Mouse (Mus musculus): ENCODE data around the gene S100a3. TPM values are rescaled to one million over a fixed set of nuclear protein-coding genes. Genes with fewer than 3 reads are reported as not detected.

Gene S100a3
- 1.4 and 2.3 TPM in 2 replicates for total RNA-seq (2017)

GRCm38 (mm10) chr3:90560008-90560628 is at the start of gene S100a3:
S100a3 (plus strand) TSS chr3:90560578.
- ATAC-seq (ENCODE audit: extremely low read depth, insufficient number of reproducible peaks, low FRiP score, poor library complexity, severe bottlenecking) = no peak

GRCm38 (mm10) chr3:90512276-90512675 is 48.1 kb upstream of the S100a3 start:
- no peak for ATAC-seq (ENCODE audit: extremely low read depth, insufficient number of reproducible peaks, low FRiP score, poor library complexity, severe bottlenecking)

DNA sequence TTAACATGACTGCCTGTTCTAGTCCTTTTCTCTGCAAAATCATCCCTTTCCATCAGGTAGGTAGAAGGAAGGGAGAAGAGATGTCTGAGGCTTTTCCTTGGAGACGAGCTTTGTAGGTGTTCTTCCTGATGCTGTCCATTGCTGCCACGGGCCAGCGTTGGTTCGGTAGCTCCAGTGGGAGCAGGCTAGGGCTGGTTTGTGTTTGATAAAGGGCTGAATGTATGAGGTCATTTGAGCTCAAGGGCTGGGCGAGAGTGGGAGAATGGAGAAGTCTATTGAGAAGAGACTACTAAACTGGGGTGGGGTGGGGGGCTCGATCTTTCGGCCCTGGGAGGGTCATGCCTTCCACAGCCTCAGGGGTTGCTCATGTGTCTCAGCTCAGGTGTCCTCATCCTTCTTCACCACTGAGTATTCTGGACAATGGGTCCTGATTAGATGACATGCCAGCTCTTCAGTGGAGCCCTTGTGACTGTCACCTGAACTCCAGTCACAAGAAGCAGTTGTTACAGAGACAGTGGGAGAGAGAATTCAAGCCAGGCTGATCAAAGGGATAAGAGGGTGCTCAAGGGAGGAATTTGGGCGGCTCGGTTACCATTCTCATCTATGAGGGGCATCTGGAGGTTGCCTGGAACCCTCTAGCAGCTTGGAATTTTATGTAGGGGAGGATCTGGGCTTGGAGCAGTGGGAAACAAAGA is 47.3 kb upstream of the S100a3 start:
- no peak for ATAC-seq (ENCODE audit: extremely low read depth, insufficient number of reproducible peaks, low FRiP score, poor library complexity, severe bottlenecking)

DNA sequence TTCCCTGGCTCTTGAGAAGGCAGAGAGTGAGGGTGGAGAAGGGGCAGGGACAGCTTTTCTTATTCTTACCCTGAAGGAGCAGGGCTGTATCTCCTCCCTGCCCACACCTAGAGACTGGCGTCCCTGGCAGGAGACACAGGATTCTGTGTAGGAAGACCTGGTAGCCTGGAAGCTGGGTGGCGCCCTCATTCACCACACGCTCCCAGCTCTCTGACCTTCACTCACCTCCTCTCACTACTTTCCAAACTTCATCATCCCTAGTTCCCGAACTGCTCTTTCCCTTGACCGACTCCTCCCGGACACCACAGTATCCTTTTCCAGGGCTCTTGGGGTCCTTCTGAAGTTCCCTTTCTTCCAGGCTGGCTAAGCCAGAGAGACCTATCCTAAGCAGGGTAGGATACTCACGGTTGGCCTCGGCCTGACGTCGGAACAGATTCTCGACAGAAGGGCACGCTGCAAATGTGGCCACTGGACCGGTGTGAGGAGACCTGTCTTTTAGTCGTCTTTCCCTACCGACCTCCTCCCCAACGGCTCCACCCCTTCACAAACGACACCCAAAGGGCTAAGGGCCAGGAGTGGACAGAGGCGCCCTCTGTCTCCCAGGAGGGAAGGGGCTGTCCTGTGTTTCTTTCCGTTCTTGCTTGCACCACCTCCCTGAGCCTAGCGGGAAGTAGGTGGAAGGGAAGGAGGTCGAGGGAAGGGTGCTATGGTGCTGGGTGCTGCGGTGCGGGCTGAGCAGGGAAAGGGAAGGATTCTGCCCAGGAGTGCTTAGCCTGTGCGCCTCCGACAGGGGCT is 46.4 kb upstream of the S100a3 start, which contains the start of the genes S100a1 and S100a13:
TSS of gene S100a1 (minus strand) at position 597 of the 795 bp plus-strand sequence.
TSS of gene S100a13 (plus strand) at position 640 of the 795 bp plus-strand sequence.
- peak; percentile 8; the same call in 1 of the 2 replicates for ATAC-seq (ENCODE audit: extremely low read depth, insufficient number of reproducible peaks, low FRiP score, poor library complexity, severe bottlenecking)

DNA sequence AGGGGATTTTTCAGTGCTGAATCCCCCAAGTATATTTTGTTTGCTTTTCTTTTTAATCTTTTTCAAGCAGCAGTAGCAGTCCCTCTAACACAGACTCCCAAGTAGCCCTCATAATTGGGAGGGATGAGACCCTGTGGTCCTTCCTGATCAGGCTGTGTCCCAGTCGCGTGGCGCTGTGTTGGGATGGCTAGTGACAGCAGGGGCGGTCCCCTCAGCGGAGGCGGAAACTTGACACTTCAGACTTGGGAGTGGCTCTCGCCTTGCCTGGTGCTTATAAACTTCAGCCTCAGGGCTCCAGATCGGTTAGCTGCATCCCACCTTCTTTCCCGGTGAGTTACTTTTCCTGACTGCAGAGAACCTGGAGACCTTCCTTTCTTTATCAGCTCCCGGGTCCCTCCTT is 45.7 kb upstream of the S100a3 start:
- peak; percentile 62 for ATAC-seq (ENCODE audit: extremely low read depth, insufficient number of reproducible peaks, low FRiP score, poor library complexity, severe bottlenecking)

- ATAC-seq (ENCODE audit: extremely low read depth, insufficient number of reproducible peaks, low FRiP score, poor library complexity, severe bottlenecking) = no peak
These were observed 45.1 kb upstream of the S100a3 start for GRCm38 (mm10) chr3:90515242-90515641.

GRCm38 (mm10) chr3:90515789-90516188 is 44.6 kb upstream of the S100a3 start:
- ATAC-seq (ENCODE audit: extremely low read depth, insufficient number of reproducible peaks, low FRiP score, poor library complexity, severe bottlenecking) = no peak

GRCm38 (mm10) chr3:90517711-90518110 is 42.7 kb upstream of the S100a3 start:
- no peak for ATAC-seq (ENCODE audit: extremely low read depth, insufficient number of reproducible peaks, low FRiP score, poor library complexity, severe bottlenecking)

DNA sequence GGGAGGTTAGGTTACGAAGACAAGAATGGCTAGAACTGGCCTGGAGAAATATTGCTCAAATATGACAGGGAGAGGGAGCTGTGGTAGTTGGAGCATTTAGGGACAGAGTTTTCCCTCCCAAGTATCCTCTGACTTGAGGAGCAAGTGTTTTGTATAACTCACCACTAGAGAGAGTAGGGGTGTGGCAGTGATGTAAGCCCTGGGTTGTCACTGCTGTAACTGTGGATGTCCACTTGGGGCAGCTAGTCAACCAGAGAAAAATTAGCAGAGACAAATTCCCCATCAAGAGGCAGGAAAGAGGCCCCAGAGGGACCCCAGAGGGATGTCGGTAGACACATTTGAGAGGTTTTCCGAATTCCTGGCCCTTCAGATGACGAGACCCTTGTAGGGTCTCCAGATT is 35.0 kb upstream of the S100a3 start:
- peak; percentile 59 for ATAC-seq (ENCODE audit: extremely low read depth, insufficient number of reproducible peaks, low FRiP score, poor library complexity, severe bottlenecking)

- no peak for ATAC-seq (ENCODE audit: extremely low read depth, insufficient number of reproducible peaks, low FRiP score, poor library complexity, severe bottlenecking)
These were observed 34.3 kb upstream of the S100a3 start for GRCm38 (mm10) chr3:90526076-90526475.

DNA sequence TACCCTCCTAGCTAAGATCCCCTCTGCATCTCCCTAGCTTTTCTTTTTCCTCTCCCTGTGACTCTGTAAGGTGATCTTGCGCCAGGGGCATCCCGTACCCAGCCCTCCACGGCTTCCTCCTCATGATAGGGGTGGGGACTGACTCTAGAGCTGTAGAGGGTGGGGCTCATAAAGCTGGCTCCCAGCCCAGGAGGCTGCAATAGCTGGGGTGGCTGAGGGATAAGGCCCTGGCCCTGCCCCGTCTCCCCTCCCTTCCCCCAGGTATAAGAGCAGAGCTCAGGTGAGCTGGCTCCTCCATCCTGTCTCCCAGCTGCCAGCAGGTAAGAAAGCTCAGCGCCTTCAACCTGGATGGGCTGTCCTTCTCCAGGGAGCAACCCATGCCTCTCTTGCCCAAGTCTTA is 33.8 kb upstream of the S100a3 start, which contains the start of gene S100a14:
TSS of gene S100a14 (plus strand) at position 277 of the 400 bp plus-strand sequence.
- no peak for ATAC-seq (ENCODE audit: extremely low read depth, insufficient number of reproducible peaks, low FRiP score, poor library complexity, severe bottlenecking)

DNA sequence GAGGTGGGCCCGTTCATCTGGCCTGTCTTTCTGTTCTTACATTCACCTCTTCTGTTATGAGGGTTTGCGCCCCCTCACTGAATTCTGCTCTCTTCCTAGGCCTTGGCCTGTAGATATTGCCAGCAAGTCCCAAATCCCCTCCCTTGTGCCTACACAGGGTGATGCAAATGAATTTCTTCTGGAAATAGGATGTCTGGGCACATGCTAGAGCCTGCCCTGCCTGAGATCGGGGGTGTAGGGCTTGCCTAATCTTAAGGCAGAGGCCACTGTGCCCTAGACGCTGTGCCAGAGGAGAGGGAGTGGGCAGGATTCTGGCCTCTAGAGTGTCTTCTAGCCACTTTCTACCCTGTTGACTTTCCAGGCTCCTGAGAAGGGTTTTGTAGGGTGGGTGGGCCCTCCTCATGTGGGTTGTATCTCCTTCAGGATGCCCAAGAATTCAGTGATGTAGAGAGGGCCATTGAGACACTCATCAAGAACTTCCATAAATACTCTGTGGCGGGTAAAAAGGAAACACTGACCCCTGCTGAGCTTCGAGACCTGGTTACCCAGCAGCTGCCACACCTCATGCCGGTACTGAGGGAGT is 33.0 kb upstream of the S100a3 start:
- no peak for ATAC-seq (ENCODE audit: extremely low read depth, insufficient number of reproducible peaks, low FRiP score, poor library complexity, severe bottlenecking)

DNA sequence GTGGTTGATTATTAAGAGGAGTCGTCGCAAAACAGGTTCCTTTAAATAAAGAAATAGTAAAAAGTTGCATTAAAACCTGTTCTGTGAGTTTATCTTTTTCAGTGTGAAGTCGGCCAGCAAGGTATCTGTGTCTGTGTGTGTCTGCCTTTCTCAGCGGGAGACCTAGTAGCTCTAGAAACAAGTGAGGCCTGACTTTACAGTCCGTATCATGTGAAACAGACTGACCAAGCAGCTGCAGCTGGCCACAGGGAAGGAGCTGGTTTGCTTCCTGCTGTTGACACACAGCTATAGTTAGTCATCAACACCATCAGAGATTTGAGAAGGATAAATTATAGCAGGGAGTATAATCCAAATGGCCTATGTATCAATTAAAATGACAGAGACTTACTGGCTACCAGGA is 28.7 kb upstream of the S100a3 start:
- no peak for ATAC-seq (ENCODE audit: extremely low read depth, insufficient number of reproducible peaks, low FRiP score, poor library complexity, severe bottlenecking)

DNA sequence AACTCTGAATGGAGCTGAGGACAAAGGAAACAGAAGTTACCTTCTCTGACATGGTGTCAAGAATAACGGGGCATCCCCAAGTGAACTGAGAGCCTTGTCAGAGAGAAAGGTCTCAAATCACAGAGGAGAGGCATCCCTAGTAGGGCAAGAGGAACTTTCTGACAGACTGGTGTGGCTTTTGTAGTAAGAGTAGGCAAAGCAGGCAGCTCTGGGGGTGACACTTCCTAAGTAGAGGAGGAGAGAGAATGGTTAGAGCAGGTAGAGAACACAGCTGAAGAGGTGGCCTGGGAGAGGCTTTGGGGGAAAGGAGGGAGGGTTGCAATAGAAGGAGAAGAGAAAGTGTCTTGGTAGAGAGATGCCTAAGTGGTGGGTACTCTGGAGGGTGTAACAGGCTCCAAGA is 24.9 kb upstream of the S100a3 start:
- ATAC-seq (ENCODE audit: extremely low read depth, insufficient number of reproducible peaks, low FRiP score, poor library complexity, severe bottlenecking) = no peak

DNA sequence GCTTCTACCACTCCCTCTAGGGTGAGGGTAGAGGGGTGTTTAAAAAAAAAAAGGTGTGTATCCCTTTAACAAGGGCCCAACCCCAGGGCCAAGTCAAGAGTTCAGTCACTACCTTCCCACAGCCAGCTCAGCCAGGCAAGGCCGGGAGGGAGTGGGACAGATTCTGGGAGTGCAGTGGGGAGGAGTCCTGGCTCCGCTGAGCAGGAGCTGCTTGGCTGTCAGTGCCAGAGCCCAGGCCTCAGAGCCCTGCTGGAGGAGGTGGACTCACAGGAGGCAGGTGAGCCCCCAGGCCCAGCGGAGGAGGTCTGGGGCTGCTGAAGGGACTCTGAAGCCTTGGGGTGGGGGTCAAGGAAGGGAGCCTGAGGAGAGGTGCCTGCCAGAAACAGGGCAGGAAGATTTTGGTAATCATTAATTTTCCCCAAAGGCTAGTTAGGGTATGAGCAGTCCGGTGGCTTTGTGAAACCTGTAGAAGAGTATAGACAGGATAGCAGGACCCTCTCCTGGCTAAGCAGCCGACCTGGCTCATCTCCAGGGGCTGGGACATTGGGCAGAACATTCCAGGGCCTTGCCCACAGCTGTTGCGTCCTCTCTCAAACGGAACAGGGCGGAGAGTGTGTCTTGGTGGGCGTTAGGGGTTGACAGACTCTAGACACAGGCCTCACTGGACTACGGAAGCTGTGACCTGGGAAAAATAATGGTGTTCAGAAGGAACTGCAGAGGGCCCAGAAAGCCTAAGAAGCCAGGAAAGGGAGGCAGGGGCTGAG is 23.1 kb upstream of the S100a3 start, which contains the start of gene S100a16:
TSS of gene S100a16 (plus strand) at position 114 of the 764 bp plus-strand sequence.
- no peak for ATAC-seq (ENCODE audit: extremely low read depth, insufficient number of reproducible peaks, low FRiP score, poor library complexity, severe bottlenecking)

DNA sequence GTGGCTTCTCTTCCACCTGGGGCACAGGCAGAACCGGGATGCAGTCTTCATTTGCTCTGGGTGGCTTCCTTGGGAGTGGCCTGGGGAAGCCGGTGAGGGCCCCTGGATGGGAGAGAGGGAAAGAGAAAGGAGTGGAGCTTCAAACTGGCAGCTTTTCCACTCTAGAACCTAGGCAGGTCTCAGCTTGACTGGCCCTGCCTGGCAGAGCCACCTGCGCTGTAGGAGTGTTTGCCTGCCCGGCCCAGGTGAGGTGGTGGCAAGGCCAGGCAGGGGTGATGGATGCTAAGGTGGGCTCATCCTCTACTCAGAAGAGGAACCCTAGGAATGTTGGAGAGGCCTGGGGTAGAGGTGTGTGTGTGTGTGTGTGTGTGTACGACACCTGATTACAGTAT is 22.5 kb upstream of the S100a3 start:
- no peak for ATAC-seq (ENCODE audit: extremely low read depth, insufficient number of reproducible peaks, low FRiP score, poor library complexity, severe bottlenecking)

DNA sequence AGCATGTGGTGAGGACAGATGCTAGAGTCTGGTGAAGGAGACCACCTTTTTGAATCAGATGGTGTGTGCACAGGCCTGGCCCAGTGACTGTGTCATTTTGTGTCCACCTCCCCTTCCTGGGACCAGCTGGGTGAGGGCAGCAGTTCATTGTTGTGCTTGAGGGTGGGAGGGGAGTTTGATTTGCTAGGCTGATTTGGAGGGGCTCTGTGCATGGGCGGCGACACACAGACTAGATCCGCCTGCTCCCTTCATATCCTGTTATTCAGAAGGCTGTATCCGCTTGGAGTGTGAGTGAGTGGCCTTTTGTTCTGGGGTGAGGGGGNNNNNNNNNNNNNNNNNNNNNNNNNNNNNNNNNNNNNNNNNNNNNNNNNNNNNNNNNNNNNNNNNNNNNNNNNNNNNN is 19.5 kb upstream of the S100a3 start:
- no peak for ATAC-seq (ENCODE audit: extremely low read depth, insufficient number of reproducible peaks, low FRiP score, poor library complexity, severe bottlenecking)

GRCm38 (mm10) chr3:90549676-90550420 is 10.5 kb upstream of the S100a3 start:
- ATAC-seq (ENCODE audit: extremely low read depth, insufficient number of reproducible peaks, low FRiP score, poor library complexity, severe bottlenecking) = no peak
